Mouse (Mus musculus) kidney, adult 2 months (tissue): ENCODE data around the gene Mfap1b. TPM values are rescaled to one million over a fixed set of nuclear protein-coding genes. Genes with fewer than 3 reads are reported as not detected.
"Not testable (repeated sequence)": the region's sequence is repeated elsewhere in the genome, so short reads cannot be mapped to it uniquely, and the experiment has no call there.

Experiments
- DNase-seq: peaks from one replicate; pipeline ENCODE4 v3.0.0; 2021
- H3K27ac ChIP-seq: fragments of 200-500 bp; 2 replicates; pipeline ENCODE4 v1.5.1; 2012; ENCODE audit warnings: low read depth, low read length, control low read depth, inconsistent platforms; ENCODE audit not compliant: insufficient read depth
- H3K27me3 ChIP-seq: fragments of 200-500 bp; replicated peaks from 2 replicates; pipeline ENCODE4 v1.6.1; 2012; ENCODE audit warnings: mild to moderate bottlenecking, moderate library complexity, low read length, inconsistent platforms; ENCODE audit not compliant: control insufficient read depth, insufficient read depth
- H3K36me3 ChIP-seq: fragments of 200-500 bp; 2 replicates; pipeline ENCODE4 v1.6.1; 2012; ENCODE audit warnings: mild to moderate bottlenecking, moderate library complexity, low read length, inconsistent platforms; ENCODE audit not compliant: control insufficient read depth, insufficient read depth
- H3K4me1 ChIP-seq: fragments of 200-500 bp; 2 replicates; pipeline ENCODE4 v1.6.1; 2011; ENCODE audit warnings: low read length; ENCODE audit not compliant: control insufficient read depth, insufficient read depth
- H3K4me3 ChIP-seq: fragments of 200-500 bp; 2 replicates; pipeline ENCODE4 v1.5.1; 2011; ENCODE audit warnings: mild to moderate bottlenecking, low read depth, low read length, control low read depth; ENCODE audit not compliant: insufficient read depth
- CTCF ChIP-seq: fragments of 200-500 bp; conservative IDR thresholded peaks from 2 replicates; pipeline ENCODE4 v1.5.1; 2011; ENCODE audit warnings: low read depth, mild to moderate bottlenecking, control low read depth, low read length, moderate library complexity, mixed read lengths; ENCODE audit not compliant: insufficient read depth, insufficient read length
- POLR2A ChIP-seq: fragments of 200-500 bp; IDR thresholded peaks from one replicate; pipeline ENCODE4 v1.6.1; 2011; ENCODE audit warnings: low read depth, low read length, control low read depth
- WGBS: fragments of 180-500 bp; shearing (Covaris S2); methylation state at CpG from one replicate; pipeline ENCODE4 v1.1.7; 2018; 5-methylcytosine and 5-hydroxymethylcytosine counted together
- polyA plus RNA-seq: library from polyadenylated mRNA; depleted of rRNA; stranded (reverse); fragments of >200 nt; gene quantifications from 2 replicates; pipeline ENCODE4 v1.2.3, GENCODE M21; 2012

Mfap1b gene
- polyA plus RNA-seq, 1 experiment: 4.9 TPM

DNA sequence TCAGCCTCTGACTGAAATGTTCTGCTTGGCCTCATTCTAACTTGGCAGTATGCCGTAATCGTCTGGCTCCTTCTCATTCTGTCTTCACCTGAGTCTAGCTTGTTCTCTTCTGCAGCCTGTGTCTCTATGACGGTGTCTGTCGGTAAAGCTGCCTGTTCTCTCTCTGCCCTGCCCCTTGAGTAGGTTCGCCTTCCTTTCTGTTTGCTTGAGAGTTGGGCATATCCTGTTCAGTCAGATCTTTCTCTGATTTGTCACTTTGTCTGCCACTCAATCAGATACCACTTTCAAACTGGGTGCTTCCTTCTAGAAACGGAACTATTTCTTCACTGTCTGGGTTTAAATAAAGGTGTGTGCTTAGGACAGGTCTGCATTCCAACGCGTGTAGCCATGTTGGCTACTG lies 37.5 kb upstream of the Mfap1b start:
- no peak overlapping the region for H3K27ac ChIP-seq
- no peak for DNase-seq
- H3K4me3 ChIP-seq: no peak overlapping the region
- no peak for TF ChIP-seq CTCF
- TF ChIP-seq POLR2A: no peak
- H3K27me3 ChIP-seq: no peaks in the 10 kb centered on the region
- H3K4me1 ChIP-seq: no peaks in the 10 kb centered on the region; the same call in 1 of the 2 replicates
- WGBS: 94% methylated on average over 8 of the region's 8 CpGs
- H3K36me3 ChIP-seq: no peaks in the 10 kb centered on the region

- WGBS: 21% methylated on average over 16 of the region's 16 CpGs
- peaks cover 2% of the 10 kb centered on the region; the same call in 1 of the 2 replicates for H3K4me1 ChIP-seq
- no peak for TF ChIP-seq POLR2A
- DNase-seq: peak; percentile 85
- H3K27ac ChIP-seq: no peak overlapping the region
- H3K36me3 ChIP-seq: no peaks in the 10 kb centered on the region
- H3K4me3 ChIP-seq: peak overlapping the region; percentile 55
- no peaks in the 10 kb centered on the region for H3K27me3 ChIP-seq
Measured at GRCm38 (mm10) chr2:121509584-121509983, 35.7 kb upstream of the Mfap1b start.

DNA sequence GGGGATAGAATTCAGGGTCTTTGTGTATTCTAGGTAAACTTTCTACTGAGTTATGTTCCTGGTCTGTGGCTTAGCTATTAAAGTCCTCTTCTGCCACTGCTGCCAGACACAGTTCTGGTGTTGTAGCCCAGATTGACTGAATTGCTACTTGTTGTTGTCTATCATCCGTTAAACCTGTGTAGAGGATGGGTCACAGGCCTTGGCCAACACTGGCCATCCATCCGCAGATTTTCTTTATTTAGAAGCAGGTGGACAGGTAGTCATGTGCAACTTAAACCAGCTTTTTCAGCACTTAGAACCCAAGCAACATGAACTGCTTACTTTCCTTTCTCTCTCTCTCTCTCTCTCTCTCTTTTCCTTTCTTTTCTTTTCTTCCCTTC lies 34.1 kb upstream of the Mfap1b start:
- H3K27me3 ChIP-seq: no peaks in the 10 kb centered on the region
- no peak overlapping the region for H3K4me3 ChIP-seq
- no peak overlapping the region for H3K27ac ChIP-seq
- no peaks in the 10 kb centered on the region for H3K36me3 ChIP-seq
- WGBS: 79% methylated on average over 2 of the region's 2 CpGs
- H3K4me1 ChIP-seq: peaks cover 5% of the 10 kb centered on the region; the same call in 1 of the 2 replicates
- TF ChIP-seq POLR2A: no peak
- no peak for TF ChIP-seq CTCF
- DNase-seq: no peak

- peak overlapping the region; percentile 7; the same call in 1 of the 2 replicates for H3K4me3 ChIP-seq
- no peaks in the 10 kb centered on the region for H3K36me3 ChIP-seq
- H3K27ac ChIP-seq: no peak overlapping the region
- H3K4me1 ChIP-seq: peaks cover 5% of the 10 kb centered on the region; the same call in 1 of the 2 replicates
- H3K27me3 ChIP-seq: no peaks in the 10 kb centered on the region
- no peak for DNase-seq
- TF ChIP-seq POLR2A: no peak
- TF ChIP-seq CTCF: no peak
- WGBS: 5% methylated on average over 12 of the region's 12 CpGs
Measured at GRCm38 (mm10) chr2:121507173-121507950, 33.5 kb upstream of the Mfap1b start.

- not testable (repeated sequence) for H3K27me3 ChIP-seq, H3K4me1 ChIP-seq, H3K27ac ChIP-seq, H3K36me3 ChIP-seq
- 0 out of 2 replicates have a peak, but pooled peaks have one; percentile 11 for TF ChIP-seq CTCF
- peak; percentile 89 for TF ChIP-seq POLR2A
- H3K4me3 ChIP-seq: peak within 1 kb of the TSS; percentile 77
- DNase-seq: peak; percentile 93
- 4% methylated on average over 41 of the region's 42 CpGs for WGBS
Measured at GRCm38 (mm10) chr2:121505942-121506882, 32.3 kb upstream of the Mfap1b start, which contains the start of the genes Mfap1a and Wdr76. Gene Mfap1a, minus strand, starts transcription at chr2:121506665. Gene Wdr76, plus strand, starts transcription at chr2:121506723.

DNA sequence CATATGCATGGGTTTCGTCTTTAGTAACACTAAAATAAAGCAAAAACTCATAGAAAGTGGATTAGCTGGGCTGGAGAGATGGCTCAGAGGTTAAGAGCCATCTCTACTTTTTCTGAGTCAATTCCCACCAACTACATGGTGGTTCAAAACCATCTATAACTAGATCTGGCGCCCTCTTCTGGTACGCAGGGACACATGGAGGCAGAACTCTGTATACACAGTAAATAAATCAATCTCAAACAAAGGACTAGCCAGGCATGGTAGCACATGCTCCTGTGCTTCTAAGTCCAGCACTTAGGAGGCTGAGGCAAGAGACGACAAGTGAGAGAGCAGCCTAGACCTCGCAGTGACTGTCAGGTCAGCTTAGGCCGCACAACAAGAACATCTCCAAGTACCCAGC lies 27.7 kb upstream of the Mfap1b start:
- 88% methylated on average over 3 of the region's 6 CpGs for WGBS
- not testable (repeated sequence) for H3K4me1 ChIP-seq

DNA sequence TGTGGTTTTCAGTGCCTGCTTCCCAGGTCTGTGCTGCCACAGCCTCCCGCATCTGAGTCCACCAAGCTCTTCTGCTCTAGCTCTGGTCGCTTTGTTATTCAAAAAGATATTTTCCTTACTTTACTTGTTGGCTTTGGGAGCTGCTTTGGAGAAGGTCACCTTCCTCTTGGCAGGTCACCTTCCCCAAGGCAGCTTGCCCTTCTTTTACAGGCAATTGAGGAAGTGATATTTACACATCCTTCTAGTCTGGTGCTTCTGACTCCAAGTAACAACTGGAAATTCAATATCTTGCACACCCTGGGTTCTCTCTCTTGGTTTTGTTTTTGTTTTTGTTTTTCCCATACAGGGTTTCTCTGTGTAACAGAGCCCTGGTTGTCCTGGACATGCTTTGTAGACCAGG lies 10.5 kb upstream of the Mfap1b start:
- H3K36me3 ChIP-seq, H3K4me1 ChIP-seq, H3K27ac ChIP-seq, H3K4me3 ChIP-seq, H3K27me3 ChIP-seq, DNase-seq: not testable (repeated sequence)
- 96% methylated on average over 2 of the region's 2 CpGs for WGBS

More for the DNA sequence above, 27.7 kb upstream of the Mfap1b start:
- H3K27me3 ChIP-seq, H3K36me3 ChIP-seq, DNase-seq, H3K27ac ChIP-seq, H3K4me3 ChIP-seq: not testable (repeated sequence)
